ENCODE assay signal across 9 mouse cellular contexts in the genomic region with DNA sequence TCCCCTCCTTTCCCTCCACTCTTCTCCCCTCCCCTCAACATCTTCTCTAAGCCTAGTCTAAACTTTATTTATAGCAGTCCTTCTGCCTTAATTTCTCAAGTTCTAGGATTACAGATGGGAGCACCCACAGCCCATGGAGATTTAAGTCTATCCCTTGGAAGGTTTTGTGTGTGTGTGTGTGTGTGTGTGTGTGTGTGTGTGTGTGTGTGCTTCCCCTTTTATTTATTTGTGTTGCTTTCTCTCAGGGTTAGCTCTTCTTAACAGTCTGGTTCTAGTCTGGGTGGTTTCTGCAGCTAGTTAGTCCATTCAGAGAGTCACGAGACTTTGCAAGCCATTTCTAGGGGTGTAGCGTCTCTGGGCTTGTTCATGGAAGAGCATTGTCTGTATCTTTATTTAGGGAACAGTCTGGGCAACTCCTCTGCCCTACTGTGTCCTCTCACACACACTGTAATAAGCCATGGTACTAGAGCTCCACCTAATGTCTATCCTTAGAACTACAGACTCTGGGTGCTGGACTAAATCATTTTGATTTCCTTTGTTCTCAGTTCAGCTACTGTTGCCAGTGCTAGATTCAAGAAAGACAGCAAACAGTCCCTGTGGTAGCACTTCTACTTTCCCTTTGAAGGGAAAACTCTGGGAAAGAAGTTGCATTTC. TPM values are rescaled to one million over a fixed set of nuclear protein-coding genes. Genes with fewer than 3 reads are reported as not detected.
DNase-seq lines count a peak whose midpoint lies in the region; ATAC-seq and TF ChIP-seq lines count a peak whose summit lies in the region.
"Had no signal": no experiment of that assay in that cellular context is flagged by ENCODE, and none has a peak within 500 bp of the region (broad histone marks: within the 10 kb centered on the region; RNA-seq: fewer than 3 reads in every experiment).

No protein-coding gene starts in this region.

- no peak overlapping the region for H3K4me2 ChIP-seq in midbrain, embryonic 11.5 days
- no peak overlapping the region for H3K4me2 ChIP-seq in stomach, embryonic 16.5 days (ENCODE audit: low read depth, low read length)

- TF ChIP-seq CTCF in cerebellum, adult 2 months (IDR thresholded peaks at IDR 0.05; ENCODE audit: borderline replicate concordance, insufficient read depth, low read depth, low read length): peak; percentile 61; the same call in 1 of the 2 replicates

- no peak overlapping the region for H3K27ac ChIP-seq in cerebellum, adult 2 months (ENCODE audit: insufficient read depth, low read length)
- H3K27ac ChIP-seq in midbrain, embryonic 11.5 days (ENCODE audit: low read depth, low read length): no peak overlapping the region
- H3K27ac ChIP-seq in stomach, embryonic 16.5 days (ENCODE audit: low read length): no peak overlapping the region; the same call in 1 of the 2 replicates

- H3K36me3 ChIP-seq in midbrain, embryonic 11.5 days (ENCODE audit: control insufficient read depth, insufficient read depth, low read length): no peaks in the 10 kb centered on the region
- no peaks in the 10 kb centered on the region for H3K36me3 ChIP-seq in stomach, embryonic 16.5 days (ENCODE audit: control insufficient read depth, insufficient read depth, low read length)

- ATAC-seq in midbrain, embryonic 11.5 days (ENCODE audit: low FRiP score): peak; percentile 93
- ATAC-seq in stomach, embryonic 16.5 days (ENCODE audit: insufficient read depth, low FRiP score): peak; percentile 74

- intact Hi-C loops in left cerebral cortex, postnatal 10 days (cut with DNase I): no loop called here

- no peak overlapping the region for H3K4me3 ChIP-seq in cerebellum, adult 2 months (replicated peaks; ENCODE audit: insufficient read depth, low read depth, low read length)
- H3K4me3 ChIP-seq in midbrain, embryonic 11.5 days (ENCODE audit: low read depth, low read length): no peak overlapping the region
- no peak overlapping the region for H3K4me3 ChIP-seq in stomach, embryonic 16.5 days (replicated peaks; ENCODE audit: low read length)
- H3K4me3 ChIP-seq: erythroblast, embryonic 14.5 days had no signal

- no peaks in the 10 kb centered on the region for H3K9me3 ChIP-seq in midbrain, embryonic 11.5 days (ENCODE audit: control insufficient read depth, low read length)
- H3K9me3 ChIP-seq in stomach, embryonic 16.5 days (replicated peaks; ENCODE audit: control insufficient read depth, low read length): no peaks in the 10 kb centered on the region

- H3K9ac ChIP-seq in midbrain, embryonic 11.5 days (ENCODE audit: low read length): peak overlapping the region; percentile 25; the same call in 1 of the 2 replicates
- no peak overlapping the region for H3K9ac ChIP-seq in stomach, embryonic 16.5 days (ENCODE audit: low read length)

- no peak for TF ChIP-seq POLR2A in cerebellum, adult 2 months (IDR thresholded peaks at IDR 0.05; ENCODE audit: borderline replicate concordance, insufficient read depth, low read length)

- peaks cover 3% of the 10 kb centered on the region; the same call in 1 of the 2 replicates for H3K4me1 ChIP-seq in cerebellum, adult 2 months (ENCODE audit: control insufficient read depth, insufficient read depth, low read length)
- no peaks in the 10 kb centered on the region for H3K4me1 ChIP-seq in midbrain, embryonic 11.5 days (ENCODE audit: control insufficient read depth, insufficient read depth, low read length)
- H3K4me1 ChIP-seq in stomach, embryonic 16.5 days (ENCODE audit: control insufficient read depth, insufficient read depth, low read length): peaks cover 11% of the 10 kb centered on the region; the same call in 1 of the 2 replicates

- peak; percentile 10 for DNase-seq in spleen, adult 12 weeks (ENCODE audit: low spot score)
- DNase-seq in spleen, adult 18-20 months: no peak
- DNase-seq in cerebellum, adult 2 months: peak; percentile 40 to 80
- peak; percentile 79 for DNase-seq in forelimb bud, embryonic 11.5 days (ENCODE audit: low read depth, low spot score)
- peak; percentile 74 for DNase-seq in hindlimb bud, embryonic 11.5 days (ENCODE audit: extremely low spot score, low read depth, low spot score)
- DNase-seq in left cerebral cortex, postnatal 10 days (ENCODE audit: extremely low spot score in 1 of 2, low spot score in 2 of 2): peak; percentile 24 to 66
- peak; percentile 95 for DNase-seq in midbrain, embryonic 11.5 days (ENCODE audit: low spot score, missing footprints)

- 2% methylated on average over 2 of the region's 2 CpGs for WGBS in cerebellum, adult 2 months
- 8% methylated on average over 2 of the region's 2 CpGs for WGBS in midbrain, embryonic 11.5 days
- WGBS in stomach, embryonic 16.5 days: 10% methylated on average over 2 of the region's 2 CpGs

- H3K27me3 ChIP-seq in cerebellum, adult 2 months (ENCODE audit: control insufficient read depth, insufficient read depth, low read length): no peaks in the 10 kb centered on the region
- no peaks in the 10 kb centered on the region for H3K27me3 ChIP-seq in midbrain, embryonic 11.5 days (ENCODE audit: control insufficient read depth, insufficient read depth, low read length)
- no peaks in the 10 kb centered on the region for H3K27me3 ChIP-seq in stomach, embryonic 16.5 days (ENCODE audit: control insufficient read depth, insufficient read depth, low read length)

RNA-seq across cellular contexts. Expression of a gene that starts 15.1 kb away (rescaled TPM):
- 47.1 and 52.6 TPM in 2 replicates for polyA plus RNA-seq in cerebellum, adult 2 months (2012; rRNA removed)
- 100 to 1,000 TPM; 155 to 157 TPM for total RNA-seq in left cerebral cortex, postnatal 10 days (2021)
- 159 and 186 TPM in 2 replicates for polyA plus RNA-seq in midbrain, embryonic 11.5 days (2014; fragmentation: Nextera tagmentation; extraction: Ambion mirVana)
- polyA plus RNA-seq in stomach, embryonic 16.5 days (2015; fragmentation: Nextera tagmentation; extraction: Ambion mirVana): 34.4 and 40.1 TPM in 2 replicates

Comparison
In these comparisons a context has a peak if more than half of its experiments do, and no peak if none do; other contexts are left out.
1. DNase-seq: peak in spleen, adult 12 weeks (single experiment), cerebellum, adult 2 months (2 of 2), forelimb bud, embryonic 11.5 days (single experiment), hindlimb bud, embryonic 11.5 days (single experiment), left cerebral cortex, postnatal 10 days (2 of 2) and midbrain, embryonic 11.5 days (single experiment); none in spleen, adult 18-20 months (0 of 2).